Mouse (Mus musculus) limb, embryonic 11.5 days (tissue): Measurements from ENCODE around the gene Ttc25. TPM values are rescaled to one million over a fixed set of nuclear protein-coding genes. Genes with fewer than 3 reads are reported as not detected.

Source experiments
- ATAC-seq: fragments of 200-750 bp; cut with Nextera tagmentation; 2 replicates; pipeline ENCODE4 v1.8.0; 2017; ENCODE audit warnings: low read depth; ENCODE audit not compliant: insufficient number of reproducible peaks, low FRiP score, low TSS enrichment
- DNase-seq: peaks from one replicate; pipeline ENCODE4 v3.0.0-alpha.2; 2015; ENCODE audit warnings: low spot score
- H3K27ac ChIP-seq: fragments of 300-500 bp; sonication (generic); replicated peaks from 2 replicates; pipeline ENCODE4 v1.5.1; 2014; ENCODE audit warnings: low read depth, mild to moderate bottlenecking, low read length
- H3K27me3 ChIP-seq: fragments of 300-500 bp; sonication (generic); 2 replicates; pipeline ENCODE4 v1.6.1; 2014; ENCODE audit warnings: mild to moderate bottlenecking, low read length, mixed read lengths; ENCODE audit not compliant: control insufficient read depth, insufficient read depth
- H3K36me3 ChIP-seq: fragments of 300-500 bp; sonication (generic); 2 replicates; pipeline ENCODE4 v1.6.1; 2014; ENCODE audit warnings: mild to moderate bottlenecking, low read length, moderate library complexity, mixed read lengths; ENCODE audit not compliant: control insufficient read depth, insufficient read depth
- H3K4me1 ChIP-seq: fragments of 300-500 bp; sonication (generic); 2 replicates; pipeline ENCODE4 v1.6.1; 2014; ENCODE audit warnings: low read length, mixed read lengths; ENCODE audit not compliant: control insufficient read depth, insufficient read depth
- H3K4me2 ChIP-seq: fragments of 300-500 bp; sonication (generic); 2 replicates; pipeline ENCODE4 v1.6.1; 2014; ENCODE audit warnings: low read depth, mild to moderate bottlenecking, moderate library complexity; ENCODE audit not compliant: severe bottlenecking
- H3K4me3 ChIP-seq: fragments of 300-500 bp; sonication (generic); 2 replicates; pipeline ENCODE4 v1.5.1; 2014; ENCODE audit warnings: low read depth, low read length
- H3K9ac ChIP-seq: fragments of 300-500 bp; sonication (generic); 2 replicates; pipeline ENCODE4 v1.6.1; 2014; ENCODE audit warnings: mild to moderate bottlenecking, low read length
- H3K9me3 ChIP-seq: fragments of 300-500 bp; sonication (generic); 2 replicates; pipeline ENCODE4 v1.6.1; 2016; ENCODE audit warnings: low read length; ENCODE audit not compliant: control insufficient read depth
- WGBS: fragments of 180-500 bp; shearing (Covaris S2); extraction: QIAGEN DNeasy Blood & Tissue Kit; methylation state at CpG from one replicate; pipeline ENCODE4 v1.1.7; 2014; 5-methylcytosine and 5-hydroxymethylcytosine counted together
- polyA plus RNA-seq: library from polyadenylated mRNA; unstranded; fragments of >200 nt; fragmentation: Nextera tagmentation; extraction: Ambion mirVana; gene quantifications from 2 replicates; pipeline ENCODE4 v1.2.1, GENCODE M21; 2014

Gene Ttc25
- polyA plus RNA-seq, 1 experiment from 2014 or later, result 1.1 TPM

- H3K27me3 ChIP-seq, result no peaks in the 10 kb centered on the region
- ATAC-seq (no peak), DNase-seq (peak; percentile 54)
- H3K9me3 ChIP-seq, result no peaks in the 10 kb centered on the region
- H3K4me1 ChIP-seq, result no peaks in the 10 kb centered on the region
- H3K36me3 ChIP-seq, result no peaks in the 10 kb centered on the region
- no peak overlapping the region for H3K4me2 ChIP-seq
- 19% methylated on average over 11 of the region's 11 CpGs for WGBS
- no peak overlapping the region for H3K27ac ChIP-seq
- no peak overlapping the region for H3K9ac ChIP-seq
- no peak overlapping the region for H3K4me3 ChIP-seq
These were observed 10.2 kb downstream of the Ttc25 start for GRCm38 (mm10) chr11:100555583-100555982.

GRCm38 (mm10) chr11:100557563-100557962 lies 12.2 kb downstream of the Ttc25 start:
- Histone ChIP-seq H3K4me2 (no peak overlapping the region), H3K27ac (no peak overlapping the region), H3K4me1 (no peaks in the 10 kb centered on the region), H3K4me3 (no peak overlapping the region), H3K27me3 (no peaks in the 10 kb centered on the region), H3K36me3 (no peaks in the 10 kb centered on the region), H3K9me3 (no peaks in the 10 kb centered on the region), H3K9ac (no peak overlapping the region)
- ATAC-seq, result no peak
- 71% methylated on average over 3 of the region's 3 CpGs for WGBS
- DNase-seq, result no peak

GRCm38 (mm10) chr11:100559476-100559875 lies 14.1 kb downstream of the Ttc25 start:
- DNase-seq (no peak), ATAC-seq (no peak)
- Histone ChIP-seq H3K36me3 (no peaks in the 10 kb centered on the region), H3K4me2 (no peak overlapping the region), H3K9ac (no peak overlapping the region), H3K27ac (no peak overlapping the region), H3K9me3 (no peaks in the 10 kb centered on the region), H3K4me3 (no peak overlapping the region), H3K4me1 (no peaks in the 10 kb centered on the region), H3K27me3 (no peaks in the 10 kb centered on the region)
- WGBS, result 41% methylated on average over 7 of the region's 7 CpGs

GRCm38 (mm10) chr11:100561748-100562147 lies 16.3 kb downstream of the Ttc25 start:
- H3K9me3 ChIP-seq, result no peaks in the 10 kb centered on the region
- no peaks in the 10 kb centered on the region for H3K4me1 ChIP-seq
- H3K27ac ChIP-seq, result no peak overlapping the region
- H3K9ac ChIP-seq, result no peak overlapping the region
- H3K4me2 ChIP-seq, result no peak overlapping the region
- DNase-seq (no peak), ATAC-seq (no peak)
- H3K27me3 ChIP-seq, result no peaks in the 10 kb centered on the region
- no peak overlapping the region for H3K4me3 ChIP-seq
- WGBS, result 78% methylated on average over 5 of the region's 5 CpGs
- H3K36me3 ChIP-seq, result no peaks in the 10 kb centered on the region

GRCm38 (mm10) chr11:100564297-100564696 lies 18.9 kb downstream of the Ttc25 start:
- H3K27ac ChIP-seq, result no peak overlapping the region
- H3K4me1 ChIP-seq, result no peaks in the 10 kb centered on the region
- no peak overlapping the region for H3K9ac ChIP-seq
- H3K9me3 ChIP-seq, result no peaks in the 10 kb centered on the region
- WGBS, result 83% methylated on average over 15 of the region's 15 CpGs
- no peaks in the 10 kb centered on the region for H3K36me3 ChIP-seq
- H3K4me2 ChIP-seq, result no peak overlapping the region
- H3K4me3 ChIP-seq, result no peak overlapping the region
- no peaks in the 10 kb centered on the region for H3K27me3 ChIP-seq
- no peak for ATAC-seq
- DNase-seq, result no peak

- Histone ChIP-seq H3K9me3 (no peaks in the 10 kb centered on the region), H3K4me2 (no peak overlapping the region), H3K4me1 (no peaks in the 10 kb centered on the region), H3K36me3 (no peaks in the 10 kb centered on the region), H3K27me3 (no peaks in the 10 kb centered on the region), H3K4me3 (no peak overlapping the region), H3K9ac (no peak overlapping the region), H3K27ac (no peak overlapping the region)
- DNase-seq (no peak), ATAC-seq (no peak)
- 87% methylated on average over 6 of the region's 6 CpGs for WGBS
These were observed 19.3 kb downstream of the Ttc25 start for GRCm38 (mm10) chr11:100564703-100565102.

GRCm38 (mm10) chr11:100567229-100567628 lies 21.8 kb downstream of the Ttc25 start:
- ATAC-seq, result no peak
- H3K4me2 ChIP-seq, result no peak overlapping the region
- 85% methylated on average over 5 of the region's 5 CpGs for WGBS

GRCm38 (mm10) chr11:100567815-100568245 lies 22.4 kb downstream of the Ttc25 start:
- H3K9ac ChIP-seq, result no peak overlapping the region

More at GRCm38 (mm10) chr11:100567229-100567628, 21.8 kb downstream of the Ttc25 start:
- Histone ChIP-seq H3K9ac (no peak overlapping the region), H3K27me3 (peaks cover 3% of the 10 kb centered on the region; the same call in 1 of the 2 replicates), H3K27ac (no peak overlapping the region), H3K9me3 (no peaks in the 10 kb centered on the region), H3K36me3 (no peaks in the 10 kb centered on the region), H3K4me3 (no peak overlapping the region), H3K4me1 (peaks cover 4% of the 10 kb centered on the region; the same call in 1 of the 2 replicates)
- DNase-seq, result no peak

GRCm38 (mm10) chr11:100568692-100569091 lies 23.3 kb downstream of the Ttc25 start:
- 83% methylated on average over 8 of the region's 8 CpGs for WGBS
- no peak for ATAC-seq
- no peak overlapping the region for H3K27ac ChIP-seq
- H3K36me3 ChIP-seq, result no peaks in the 10 kb centered on the region
- H3K4me2 ChIP-seq, result no peak overlapping the region
- DNase-seq, result no peak
- H3K9ac ChIP-seq, result no peak overlapping the region
- H3K27me3 ChIP-seq, result peaks cover 3% of the 10 kb centered on the region; the same call in 1 of the 2 replicates
- H3K9me3 ChIP-seq, result no peaks in the 10 kb centered on the region
- H3K4me3 ChIP-seq, result no peak overlapping the region
- peaks cover 4% of the 10 kb centered on the region; the same call in 1 of the 2 replicates for H3K4me1 ChIP-seq

More at GRCm38 (mm10) chr11:100567815-100568245, 22.4 kb downstream of the Ttc25 start:
- Histone ChIP-seq H3K4me3 (no peak overlapping the region), H3K27me3 (peaks cover 3% of the 10 kb centered on the region; the same call in 1 of the 2 replicates), H3K4me2 (no peak overlapping the region), H3K9me3 (no peaks in the 10 kb centered on the region), H3K4me1 (peaks cover 4% of the 10 kb centered on the region; the same call in 1 of the 2 replicates), H3K36me3 (no peaks in the 10 kb centered on the region), H3K27ac (no peak overlapping the region)
- WGBS, result 62% methylated on average over 9 of the region's 9 CpGs
- no peak for DNase-seq
- no peak for ATAC-seq
